Mouse (Mus musculus): Measurements from ENCODE around the gene Vmn1r14.
"Not testable (repeated sequence)": the region's sequence is repeated elsewhere in the genome, so short reads cannot be mapped to it uniquely, and the experiment has no call there.

The Vmn1r14 gene

DNA sequence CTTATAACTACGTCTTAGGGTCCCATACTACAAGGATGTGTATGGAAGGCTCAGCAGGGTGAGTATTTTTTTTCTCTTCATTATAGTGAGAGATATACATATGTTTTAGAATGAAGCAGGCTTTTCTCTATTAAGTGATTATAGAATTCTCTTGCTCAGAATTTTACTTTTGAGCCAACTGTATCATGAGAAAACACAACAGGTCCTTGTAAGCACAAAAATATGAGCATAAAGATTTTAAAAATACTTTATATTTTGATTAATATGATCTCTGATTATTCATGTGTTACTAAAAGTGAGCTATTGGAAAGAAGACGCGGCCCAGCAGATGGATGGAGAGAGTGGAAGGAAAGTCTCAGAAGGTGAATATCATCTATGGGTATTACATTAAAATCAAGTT, at the start of gene Vmn1r14:
Vmn1r14 (plus strand) TSS at position 301 of the 400 bp plus-strand sequence.
- no peak for DNase-seq

GRCm38 (mm10) chr6:57190016-57190415, 41.5 kb upstream of the Vmn1r14 start:
- not testable (repeated sequence) for DNase-seq

DNA sequence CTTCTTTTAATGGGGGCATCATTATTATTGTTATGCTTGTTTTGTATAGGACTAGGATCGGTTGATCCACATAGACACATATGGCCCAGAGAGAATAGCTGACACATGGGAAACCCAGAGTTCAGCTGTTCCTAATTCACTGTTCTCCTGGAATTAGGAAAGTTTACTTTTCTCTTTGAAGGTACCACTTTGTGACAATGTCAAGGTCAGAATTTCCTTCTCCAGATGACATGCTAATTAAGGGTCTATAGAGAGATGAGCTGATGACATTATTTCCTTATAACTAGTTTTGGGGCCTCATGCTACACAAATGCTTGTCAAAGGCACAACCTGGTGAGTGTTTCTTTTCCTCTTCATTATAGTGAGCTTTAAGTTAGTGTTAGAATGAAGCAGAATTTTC, 28.5 kb upstream of the Vmn1r14 start, which contains the start of gene Vmn1r13:
Vmn1r13 (plus strand) TSS at position 301 of the 400 bp plus-strand sequence.
- DNase-seq, result not testable (repeated sequence)

GRCm38 (mm10) chr6:57257652-57258051, 26.2 kb downstream of the Vmn1r14 start, which contains the start of gene Vmn1r15:
TSS of gene Vmn1r15 (plus strand) at chr6:57257952.
- no peak for DNase-seq

- no peak for DNase-seq
These were observed 29.5 kb downstream of the Vmn1r14 start for GRCm38 (mm10) chr6:57260990-57261389.

DNA sequence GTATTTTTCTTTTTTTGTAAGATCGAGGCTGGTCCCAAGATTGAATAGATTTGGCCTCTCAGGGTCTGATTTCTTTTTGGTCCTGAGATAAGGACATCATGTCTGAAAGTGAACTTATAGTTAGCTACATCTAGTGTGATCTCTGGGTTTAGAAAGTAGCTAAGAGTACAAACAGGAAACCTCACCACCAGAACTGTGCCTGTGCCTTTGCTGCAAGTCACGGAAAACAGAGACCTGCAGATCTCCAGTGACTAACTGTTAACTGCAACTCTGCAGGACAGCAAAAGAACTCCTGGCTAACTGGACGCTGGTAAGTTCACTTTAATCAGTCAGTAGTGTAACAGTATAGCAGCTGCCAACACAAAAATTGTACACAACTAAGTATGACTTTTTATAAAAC, 40.4 kb downstream of the Vmn1r14 start:
- no peak for DNase-seq

- no peak for DNase-seq
These were observed 41.0 kb downstream of the Vmn1r14 start for GRCm38 (mm10) chr6:57272517-57272916.

GRCm38 (mm10) chr6:57278952-57279351, 47.5 kb downstream of the Vmn1r14 start:
- no peak for DNase-seq

Measured in thymus, postnatal 4 days (tissue).